1 mouse cellular context compared by ENCODE assay signal in the genomic region with DNA sequence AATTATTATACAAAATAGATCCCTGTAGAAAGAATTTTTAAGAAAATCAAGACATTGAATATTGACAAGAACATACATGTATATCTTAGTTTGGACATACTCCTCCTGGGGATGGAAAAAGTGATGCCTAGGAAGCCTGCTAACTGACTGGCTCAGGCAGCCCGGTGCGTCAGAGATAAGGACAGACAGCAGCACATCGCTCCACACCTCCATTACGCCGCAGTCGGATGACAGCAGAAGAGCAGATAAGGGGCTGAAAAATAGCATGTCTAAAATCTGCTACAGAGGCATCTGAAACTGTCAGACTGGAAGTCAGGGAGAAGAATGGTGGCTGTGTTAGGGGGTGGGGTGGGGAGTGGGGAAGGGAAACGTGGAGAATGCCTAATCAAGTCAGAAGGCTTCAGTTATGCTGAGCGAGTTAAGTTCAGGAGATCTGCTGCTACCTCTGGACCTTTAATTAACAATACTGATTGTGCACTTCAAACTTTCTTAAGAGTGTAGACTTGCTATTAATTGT.
TF ChIP-seq lines count a peak whose summit lies in the region.

No protein-coding gene starts in this region.

TF ChIP-seq in MEL, 35 proteins besides CTCF, POLR2A, EP300 and RAD21 (continued from another document):
- TF ChIP-seq ZKSCAN1 (IDR thresholded peaks at IDR 0.05; ENCODE audit: low read depth, low read length) (no peak), ETS1 (IDR thresholded peaks at IDR 0.05; ENCODE audit: low read depth, low read length) (peak; percentile 70), TBP (IDR thresholded peaks at IDR 0.05; ENCODE audit: low read depth, low read length) (no peak), BHLHE40 (IDR thresholded peaks at IDR 0.05; ENCODE audit: borderline replicate concordance, low read depth, low read length) (no peak), TCF12 (IDR thresholded peaks at IDR 0.05; ENCODE audit: low read depth, low read length) (peak; percentile 70), KAT2A (conservative IDR thresholded peaks at IDR 0.05; ENCODE audit: low read depth, low read length) (no peak)
